Mouse (Mus musculus) left cerebral cortex, postnatal 10 days (tissue): ENCODE data around the gene Calhm4. TPM values are rescaled to one million over a fixed set of nuclear protein-coding genes. Genes with fewer than 3 reads are reported as not detected.
"Not testable (repeated sequence)": the region's sequence is repeated elsewhere in the genome, so short reads cannot be mapped to it uniquely, and the experiment has no call there.

Experiments used
- DNase-seq, 2 experiments: peaks; one replicate each; pipeline ENCODE4 v3.0.0; 2021 to 2022; ENCODE audit warnings: low spot score in 2 of 2, mixed read lengths in 1 of 2; ENCODE audit errors: extremely low spot score in 1 of 2
- intact Hi-C: fragments of 180-260 bp; cut with DNase I; formaldehyde crosslinking; loops from one replicate; pipeline ENCODE4 v1.15.1; 2025
- total RNA-seq, 2 experiments: library from RNA; stranded (reverse); gene quantifications; 2 replicates each; pipeline ENCODE4 v1.2.3; 2021

Calhm4 gene
- total RNA-seq, 2 experiments from 2014 or later, result not detected

- no peak for DNase-seq
- intact Hi-C loops, result no loop called here
These were observed 31.5 kb downstream of the Calhm4 start for GRCm38 (mm10) chr10:34012581-34012980.

- no peak for DNase-seq
- intact Hi-C loops, result no loop called here
These were observed 45.7 kb downstream of the Calhm4 start for GRCm38 (mm10) chr10:33998397-33998796.

- intact Hi-C loops, DNase-seq: not testable (repeated sequence)
These were observed 47.4 kb downstream of the Calhm4 start for GRCm38 (mm10) chr10:33996686-33997085.

Other genes with a start within 250 kb of the Calhm4 start
- not detected for gene Sult3a1, start 186.6 kb downstream of the Calhm4 start, total RNA-seq
- gene Rsph4a, start 139.2 kb downstream of the Calhm4 start, total RNA-seq, result 1 to 10 TPM; 3.6 to 4.5 TPM
- gene Zup1, start 93.0 kb downstream of the Calhm4 start, total RNA-seq, result 10 to 100 TPM; 13.2 to 15.0 TPM
- 100 to 1,000 TPM; 102 to 104 TPM for gene Rwdd1, start 24.7 kb downstream of the Calhm4 start, total RNA-seq
- 1 to 10 TPM in 1 of 2 experiments, under 1 TPM in 1; 0.28 to 1.1 TPM for gene Trappc3l, start 6.7 kb downstream of the Calhm4 start, total RNA-seq
- 1 to 10 TPM; 1.6 to 1.7 TPM for gene Calhm5, start 52.2 kb upstream of the Calhm4 start, total RNA-seq
- under 1 TPM; 0.32 to 0.77 TPM for gene Calhm6, start 83.7 kb upstream of the Calhm4 start, total RNA-seq
- gene Dse, start 163.4 kb upstream of the Calhm4 start, total RNA-seq, result 10 to 100 TPM in 1 of 2 experiments, 1 to 10 TPM in 1; 6.0 to 10.5 TPM
- gene Tspyl1, start 237.9 kb upstream of the Calhm4 start, total RNA-seq, result 100 to 1,000 TPM; 103 to 105 TPM